Mouse (Mus musculus): ENCODE measurements around the gene Igdcc4. TPM values are rescaled to one million over a fixed set of nuclear protein-coding genes. Genes with fewer than 3 reads are reported as not detected.
A peak's percentile ranks its signal among the peaks of the same experiment; 100 is the strongest.

The Igdcc4 gene
- polyA plus RNA-seq (2012; rRNA removed) (4.6 and 4.9 TPM in 2 replicates), polyA plus RNA-seq (2014; fragmentation: Nextera tagmentation; extraction: Ambion mirVana) (4.5 and 5.4 TPM in 2 replicates)

DNA sequence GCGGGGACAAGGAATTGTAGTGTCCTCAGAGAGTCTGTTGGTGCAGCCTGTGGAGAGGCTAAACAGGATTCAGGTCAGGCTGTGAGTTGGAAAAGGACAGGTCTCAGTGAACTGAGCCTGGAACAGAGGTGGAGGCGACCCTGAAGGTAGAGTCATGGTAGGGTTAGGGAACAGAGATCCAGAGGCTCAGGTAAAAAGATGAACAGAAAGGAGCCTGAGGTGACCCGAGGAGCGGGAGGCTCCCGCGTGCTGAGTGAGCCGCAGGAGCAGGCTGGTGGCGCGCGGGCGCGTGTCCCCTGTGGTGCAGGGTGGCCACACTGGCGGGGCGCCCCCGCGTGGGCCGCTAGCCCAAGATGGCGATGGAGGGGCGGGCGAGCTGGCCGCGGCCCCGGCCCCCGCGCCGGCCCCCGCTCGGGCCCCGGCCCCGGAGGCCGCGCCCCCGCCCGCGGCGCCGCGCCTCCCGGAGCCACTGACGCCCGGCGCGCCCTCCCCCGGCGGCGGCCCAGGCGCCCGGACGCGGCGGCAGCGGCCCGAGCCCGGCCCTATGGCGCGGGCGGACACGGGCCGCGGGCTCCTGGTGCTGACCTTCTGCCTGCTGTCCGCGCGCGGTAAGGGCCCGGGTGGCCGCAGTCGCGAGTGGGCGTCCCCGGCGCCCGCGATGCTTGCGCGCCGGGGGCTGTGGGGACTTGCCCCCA is at the start of gene Igdcc4:
TSS of gene Igdcc4 (plus strand) at position 496 of the 695 bp plus-strand sequence.
- Histone ChIP-seq H3K4me3 (ENCODE audit: insufficient read depth in 1 of 2, low read depth in 2 of 2, low read length in 2 of 2) (peak within 1 kb of the TSS; percentile 34 to 59), H3K27me3 (ENCODE audit: control insufficient read depth, insufficient read depth, low read length) (peaks cover 39% of the 10 kb centered on the region), H3K36me3 (replicated peaks; ENCODE audit: control insufficient read depth, insufficient read depth, low read depth) (no peaks in the 10 kb centered on the region), H3K27ac (no peak within 1 kb of the TSS; the same call in 1 of the 2 replicates), H3K4me2 (ENCODE audit: low read depth) (peak within 1 kb of the TSS; percentile 65), H3K4me1 (replicated peaks; ENCODE audit: control insufficient read depth in 2 of 2, insufficient read depth in 2 of 2, low read length in 1 of 2) (no peaks in the 10 kb centered on the region; a peak in 2 of 4 replicates), H3K9me3 (ENCODE audit: control insufficient read depth, low read length) (no peaks in the 10 kb centered on the region), H3K9ac (replicated peaks) (peak within 1 kb of the TSS; percentile 50)
- ATAC-seq (ENCODE audit: insufficient read depth) (0 out of 2 replicates have a peak, but pooled peaks have one; percentile 30), DNase-seq (ENCODE audit: low read depth in 3 of 3, low spot score in 3 of 3) (no peak)
- TF ChIP-seq CTCF (IDR thresholded peaks at IDR 0.05; ENCODE audit: low read depth): no peak
- TF ChIP-seq EP300 (IDR thresholded peaks at IDR 0.05; ENCODE audit: low read depth): no peak
- 5% methylated on average over 57 of the region's 76 CpGs for WGBS (ENCODE audit: insufficient replicate concordance)

DNA sequence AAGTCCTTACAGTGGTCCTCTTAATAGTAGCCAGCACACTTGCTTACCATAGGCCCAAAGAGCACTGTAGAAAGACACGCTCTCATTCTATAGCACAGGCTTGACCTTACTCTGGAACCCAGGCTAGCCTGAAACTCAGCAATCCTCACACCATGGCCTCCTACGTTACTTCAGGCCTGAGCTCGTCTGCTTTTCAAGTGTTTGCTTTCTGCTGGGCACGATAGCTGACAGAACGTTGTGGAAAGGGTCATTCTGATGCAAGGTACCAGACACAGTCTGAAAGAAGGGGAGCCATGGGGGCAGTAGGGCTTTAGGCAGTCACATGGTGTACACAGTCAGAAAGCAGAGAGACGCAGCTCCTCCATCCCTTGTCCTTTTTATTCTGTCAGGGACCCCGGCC is 37.0 kb upstream of the Igdcc4 start:
- H3K27ac ChIP-seq: no peak overlapping the region
- ATAC-seq (ENCODE audit: insufficient read depth) (no peak), DNase-seq (ENCODE audit: low read depth in 3 of 3, low spot score in 3 of 3) (no peak)
- no peak for TF ChIP-seq CTCF (IDR thresholded peaks at IDR 0.05; ENCODE audit: low read depth)
- no peak for TF ChIP-seq EP300 (IDR thresholded peaks at IDR 0.05; ENCODE audit: low read depth)
- H3K4me1 ChIP-seq (replicated peaks; ENCODE audit: control insufficient read depth in 2 of 2, insufficient read depth in 2 of 2, low read length in 1 of 2): peaks cover 7 to 8% of the 10 kb centered on the region in 2 experiments; a peak in 2 of 4 replicates
- H3K9me3 ChIP-seq (ENCODE audit: control insufficient read depth, low read length): no peaks in the 10 kb centered on the region
- H3K4me3 ChIP-seq (ENCODE audit: insufficient read depth in 1 of 2, low read depth in 2 of 2, low read length in 2 of 2): no peak overlapping the region
- WGBS (ENCODE audit: insufficient replicate concordance): 87% methylated on average over 7 of the region's 7 CpGs
- no peak overlapping the region for H3K4me2 ChIP-seq (ENCODE audit: low read depth)
- H3K36me3 ChIP-seq (replicated peaks; ENCODE audit: control insufficient read depth, insufficient read depth, low read depth): peaks cover 70% of the 10 kb centered on the region
- H3K9ac ChIP-seq (replicated peaks): no peak overlapping the region
- H3K27me3 ChIP-seq (ENCODE audit: control insufficient read depth, insufficient read depth, low read length): no peaks in the 10 kb centered on the region

DNA sequence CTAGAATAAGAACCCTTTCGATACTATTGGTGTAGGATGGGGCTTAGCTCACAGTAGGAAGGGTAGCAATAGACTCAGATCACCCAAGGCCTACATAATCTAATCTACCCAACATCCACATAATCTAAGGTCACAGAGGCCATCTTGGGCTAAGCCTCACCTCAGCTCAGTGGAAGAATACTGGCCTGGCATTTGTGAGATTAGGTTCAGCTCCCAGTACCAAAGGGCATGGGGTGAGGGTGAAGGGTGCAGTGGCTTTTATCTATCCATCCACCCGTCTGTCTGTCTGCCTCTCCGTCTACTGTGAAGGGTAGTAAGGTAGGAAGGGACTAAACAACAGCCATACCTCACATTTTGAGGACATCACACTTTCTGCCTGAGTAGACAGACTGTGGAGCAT is 30.7 kb upstream of the Igdcc4 start:
- peaks cover 52% of the 10 kb centered on the region for H3K36me3 ChIP-seq (replicated peaks; ENCODE audit: control insufficient read depth, insufficient read depth, low read depth)
- H3K9me3 ChIP-seq (ENCODE audit: control insufficient read depth, low read length): no peaks in the 10 kb centered on the region
- no peak overlapping the region; the same call in 1 of the 2 replicates for H3K9ac ChIP-seq (replicated peaks)
- H3K27ac ChIP-seq: peak overlapping the region; percentile 81
- peaks cover 26 to 30% of the 10 kb centered on the region in 2 experiments for H3K4me1 ChIP-seq (replicated peaks; ENCODE audit: control insufficient read depth in 2 of 2, insufficient read depth in 2 of 2, low read length in 1 of 2)
- peak; percentile 91 for TF ChIP-seq EP300 (IDR thresholded peaks at IDR 0.05; ENCODE audit: low read depth)
- TF ChIP-seq CTCF (IDR thresholded peaks at IDR 0.05; ENCODE audit: low read depth): no peak
- no peak overlapping the region for H3K4me3 ChIP-seq (ENCODE audit: insufficient read depth in 1 of 2, low read depth in 2 of 2, low read length in 2 of 2)
- ATAC-seq (ENCODE audit: insufficient read depth) (peak; percentile 98), DNase-seq (ENCODE audit: low read depth in 3 of 3, low spot score in 3 of 3) (peak; percentile 73 to 81 (median 76))
- WGBS (ENCODE audit: insufficient replicate concordance): 21% methylated on average over 3 of the region's 3 CpGs
- H3K4me2 ChIP-seq (ENCODE audit: low read depth): peak overlapping the region; percentile 49
- no peaks in the 10 kb centered on the region for H3K27me3 ChIP-seq (ENCODE audit: control insufficient read depth, insufficient read depth, low read length)

- peaks cover 46% of the 10 kb centered on the region for H3K36me3 ChIP-seq (replicated peaks; ENCODE audit: control insufficient read depth, insufficient read depth, low read depth)
Measured at GRCm38 (mm10) chr9:65073555-65073954, 27.7 kb upstream of the Igdcc4 start.

DNA sequence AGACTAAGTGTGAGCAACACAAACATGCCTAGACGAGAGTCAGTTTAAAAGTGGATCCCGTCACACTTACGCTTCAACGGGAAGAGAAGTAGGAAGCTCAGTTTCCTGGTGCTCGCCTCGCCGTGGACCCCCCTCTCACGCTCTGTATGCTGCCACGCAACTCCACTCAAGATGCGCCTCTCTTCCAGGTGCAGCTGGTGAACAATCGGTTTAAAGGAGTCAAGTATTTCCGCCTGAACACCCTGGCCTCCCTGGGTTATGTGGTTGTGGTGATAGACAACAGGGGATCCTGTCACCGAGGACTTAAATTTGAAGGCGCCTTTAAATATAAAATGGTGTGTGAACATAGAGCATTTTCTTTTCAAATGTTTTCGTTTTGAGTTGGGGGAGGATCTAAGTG is 27.0 kb upstream of the Igdcc4 start:
- no peak overlapping the region for H3K4me2 ChIP-seq (ENCODE audit: low read depth)
- no peak for ATAC-seq (ENCODE audit: insufficient read depth)
- WGBS (ENCODE audit: insufficient replicate concordance): 67% methylated on average over 15 of the region's 15 CpGs

More at GRCm38 (mm10) chr9:65073555-65073954, 27.7 kb upstream of the Igdcc4 start:
- Histone ChIP-seq H3K4me2 (ENCODE audit: low read depth) (no peak overlapping the region), H3K9ac (replicated peaks) (no peak overlapping the region), H3K27me3 (ENCODE audit: control insufficient read depth, insufficient read depth, low read length) (no peaks in the 10 kb centered on the region), H3K27ac (no peak overlapping the region), H3K9me3 (ENCODE audit: control insufficient read depth, low read length) (no peaks in the 10 kb centered on the region), H3K4me3 (ENCODE audit: insufficient read depth in 1 of 2, low read depth in 2 of 2, low read length in 2 of 2) (no peak overlapping the region), H3K4me1 (replicated peaks; ENCODE audit: control insufficient read depth in 2 of 2, insufficient read depth in 2 of 2, low read length in 1 of 2) (peaks cover 25 to 28% of the 10 kb centered on the region in 2 experiments)
- ATAC-seq (ENCODE audit: insufficient read depth): no peak
- DNase-seq (ENCODE audit: low read depth in 3 of 3, low spot score in 3 of 3): no peak
- WGBS (ENCODE audit: insufficient replicate concordance): 83% methylated on average over 9 of the region's 9 CpGs
- no peak for TF ChIP-seq CTCF (IDR thresholded peaks at IDR 0.05; ENCODE audit: low read depth)
- TF ChIP-seq EP300 (IDR thresholded peaks at IDR 0.05; ENCODE audit: low read depth): no peak

More for the DNA sequence above, 27.0 kb upstream of the Igdcc4 start:
- no peak for DNase-seq (ENCODE audit: low read depth in 3 of 3, low spot score in 3 of 3)
- Histone ChIP-seq H3K27me3 (ENCODE audit: control insufficient read depth, insufficient read depth, low read length) (no peaks in the 10 kb centered on the region), H3K9me3 (ENCODE audit: control insufficient read depth, low read length) (no peaks in the 10 kb centered on the region), H3K27ac (no peak overlapping the region), H3K36me3 (replicated peaks; ENCODE audit: control insufficient read depth, insufficient read depth, low read depth) (peaks cover 46% of the 10 kb centered on the region), H3K4me1 (replicated peaks; ENCODE audit: control insufficient read depth in 2 of 2, insufficient read depth in 2 of 2, low read length in 1 of 2) (peaks cover 19 to 22% of the 10 kb centered on the region in 2 experiments), H3K9ac (replicated peaks) (no peak overlapping the region), H3K4me3 (ENCODE audit: insufficient read depth in 1 of 2, low read depth in 2 of 2, low read length in 2 of 2) (no peak overlapping the region)
- TF ChIP-seq CTCF (IDR thresholded peaks at IDR 0.05; ENCODE audit: low read depth) (no peak), EP300 (IDR thresholded peaks at IDR 0.05; ENCODE audit: low read depth) (no peak)

Data from liver, embryonic 14.5 days (tissue).